Mouse (Mus musculus) B cell, adult (primary cell): ENCODE measurements around the gene Il22ra1. TPM values are rescaled to one million over a fixed set of nuclear protein-coding genes. Genes with fewer than 3 reads are reported as not detected.

ENCODE experiments used
- total RNA-seq: library from RNA; stranded (reverse); gene quantifications from 4 replicates; pipeline ENCODE4 v1.2.4, GENCODE M21; 2023; ENCODE audit not compliant: inconsistent age

Gene Il22ra1
- not detected in 4 replicates for total RNA-seq

DNA sequence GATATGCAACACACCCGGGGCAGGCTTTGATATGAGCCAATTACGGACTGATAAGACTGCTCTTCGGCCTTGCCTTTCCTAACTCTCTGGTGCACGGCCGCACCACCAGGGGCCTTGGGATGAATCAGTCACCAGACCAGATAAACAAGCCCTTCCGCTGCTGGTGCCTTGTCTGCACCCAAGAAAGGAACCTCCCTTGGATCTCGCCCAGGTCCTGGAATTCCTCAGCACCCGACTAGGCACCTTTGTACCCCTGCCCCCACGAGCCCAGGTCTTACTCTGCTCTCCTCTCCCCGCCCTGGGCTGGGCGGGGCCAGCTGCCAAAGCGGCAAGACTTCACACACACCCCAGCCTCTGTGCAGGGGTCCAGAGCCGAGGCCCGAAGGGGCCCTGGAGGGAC, at the start of gene Il22ra1:
Gene Il22ra1, plus strand, starts transcription at position 356 of the 400 bp plus-strand sequence.

DNA sequence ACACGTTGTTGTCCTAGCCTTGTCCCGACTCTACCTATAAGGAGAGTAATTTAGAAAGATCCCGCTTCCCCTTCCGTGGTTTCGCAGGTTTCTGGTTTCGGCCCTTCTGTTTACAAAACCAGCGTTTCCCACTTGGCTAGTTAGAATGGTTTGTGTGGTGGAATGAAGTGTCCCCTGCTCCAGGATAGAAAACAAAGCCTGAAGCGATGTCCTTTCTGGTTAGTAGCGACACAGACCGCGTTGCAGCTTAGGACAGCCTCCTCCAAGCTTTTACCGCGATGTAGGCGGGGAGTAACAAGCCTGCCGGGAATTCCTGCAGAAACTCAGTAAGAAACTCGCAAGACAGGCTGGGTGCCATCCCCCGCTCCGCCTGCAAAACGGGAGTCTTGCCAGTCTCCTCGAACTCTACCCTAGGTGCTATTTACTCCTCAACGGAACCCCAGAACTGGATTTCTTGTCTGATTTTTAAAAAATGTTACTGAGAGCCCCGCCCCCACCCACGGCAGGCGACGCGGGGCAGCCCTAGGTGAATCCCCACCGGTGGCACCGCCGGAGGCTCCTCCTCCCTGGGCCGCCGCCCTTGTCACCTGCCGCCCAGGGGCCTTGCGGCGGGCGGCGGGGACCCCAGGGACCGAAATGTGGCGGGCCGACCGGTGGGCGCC, 41.9 kb upstream of the Il22ra1 start, which contains the start of gene Ifnlr1:
Gene Ifnlr1, plus strand, starts transcription at position 382 of the 662 bp plus-strand sequence.

DNA sequence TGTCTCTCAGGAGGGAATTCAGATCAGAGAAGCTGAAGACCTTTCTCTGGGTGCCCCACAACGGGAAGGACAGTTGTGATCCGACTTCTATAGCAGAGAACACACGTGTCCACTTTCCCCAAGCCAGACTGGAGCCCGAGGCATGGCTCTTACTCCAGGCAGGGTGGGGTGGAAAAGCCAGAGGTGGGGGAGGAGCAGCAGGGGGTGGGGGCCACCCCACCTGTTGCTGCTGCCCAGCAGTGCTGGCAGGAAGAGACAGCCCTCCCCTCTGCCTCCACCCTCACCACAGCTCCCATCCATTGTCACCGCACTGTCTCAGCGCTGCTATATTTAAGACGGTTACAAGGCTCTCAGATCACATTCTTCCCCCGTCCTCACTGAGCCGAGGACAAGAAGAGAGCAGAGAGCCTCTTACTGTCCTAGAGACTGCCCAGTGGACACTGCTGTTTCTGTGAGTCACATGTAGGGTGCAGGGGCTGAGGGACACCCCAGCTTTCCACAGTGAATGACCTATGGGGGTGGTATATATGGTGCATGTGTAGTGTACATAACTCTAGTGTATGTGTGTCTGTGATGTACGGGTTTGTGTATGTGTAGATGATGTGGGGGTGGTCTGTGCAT, 31.5 kb downstream of the Il22ra1 start, which contains the start of gene Myom3:
Gene Myom3, plus strand, starts transcription at position 360 of the 621 bp plus-strand sequence.

Other genes starting within 250 kb of the Il22ra1 start
- not detected in 4 replicates for gene Stpg1, start 233.4 kb upstream of the Il22ra1 start, total RNA-seq
- 63.1 to 83.7 TPM (median 71.0 TPM) in 4 replicates for gene Nipal3, start 233.1 kb upstream of the Il22ra1 start, total RNA-seq
- not detected in 4 replicates for gene Grhl3, start 154.5 kb upstream of the Il22ra1 start, total RNA-seq
- gene Ifnlr1, start 41.9 kb upstream of the Il22ra1 start, total RNA-seq: 0.32 to 0.58 TPM (median 0.38 TPM) in 4 replicates
- not detected in 4 replicates for gene Myom3, start 31.5 kb downstream of the Il22ra1 start, total RNA-seq
- 189 to 215 TPM (median 192 TPM) in 4 replicates for gene Srsf10, start 127.6 kb downstream of the Il22ra1 start, total RNA-seq
- gene Pnrc2, start 145.7 kb downstream of the Il22ra1 start, total RNA-seq: 128 to 150 TPM (median 142 TPM) in 4 replicates
- gene Cnr2, start 167.2 kb downstream of the Il22ra1 start, total RNA-seq: 176 to 190 TPM (median 188 TPM) in 4 replicates
- gene Fuca1, start 192.6 kb downstream of the Il22ra1 start, total RNA-seq: 164 to 200 TPM (median 175 TPM) in 4 replicates
- 24.4 to 35.4 TPM (median 29.7 TPM) in 4 replicates for gene Hmgcl, start 218.3 kb downstream of the Il22ra1 start, total RNA-seq
- 7.4 to 11.9 TPM (median 8.9 TPM) in 4 replicates for gene Gale, start 235.6 kb downstream of the Il22ra1 start, total RNA-seq
- gene Lypla2, start 244.5 kb downstream of the Il22ra1 start, total RNA-seq: 98.8 to 111 TPM (median 104 TPM) in 4 replicates